Mouse (Mus musculus) heart, adult 2 months (tissue): ENCODE measurements at regions not wholly inside any gene's neighbourhood (a gene's known extent, or its start where the extent isn't known, plus 50 kb on each side); places are given as distances from the start of the nearest gene placed in this dataset.

Experiments
- CTCF ChIP-seq: fragments of 200-600 bp; IDR thresholded peaks from 2 replicates; pipeline ENCODE4 v1.8.1; 2022; ENCODE audit warnings: antibody characterized with exemption, mild to moderate bottlenecking, moderate library complexity
- POLR2A ChIP-seq: fragments of 200-500 bp; IDR thresholded peaks from 2 replicates; pipeline ENCODE4 v1.6.1; 2011; ENCODE audit warnings: mild to moderate bottlenecking, low read depth, low read length, control low read depth; ENCODE audit not compliant: insufficient read depth

GRCm38 (mm10) chr6:127325596-127326332 is 120.9 kb upstream of the Parp11 start:
- TF ChIP-seq CTCF: no peak
- TF ChIP-seq POLR2A: no peak
